Mouse (Mus musculus) CH12.LX (cell line): ENCODE results near the gene Dpysl5.

Source experiments
- CTCF ChIP-seq, 2 experiments: IDR thresholded peaks in 1 of 2; conservative IDR thresholded peaks in 1 of 2; 2 replicates each; pipeline ENCODE4 v1.5.1; 2011 to 2012; ENCODE audit warnings: low read depth in 2 of 2, low read length in 2 of 2, improper control_type of control experiment in 1 of 2, inconsistent platforms in 1 of 2, mild to moderate bottlenecking in 1 of 2, moderate library complexity in 1 of 2
- GABPA ChIP-seq: IDR thresholded peaks from 2 replicates; pipeline ENCODE4 v1.6.1; 2012; ENCODE audit warnings: low read depth, low read length, improper control_type of control experiment, inconsistent platforms; ENCODE audit not compliant: insufficient replicate concordance
- POLR2AphosphoS2 ChIP-seq: IDR thresholded peaks from 2 replicates; pipeline ENCODE4 v1.6.1; 2011; ENCODE audit warnings: low read depth, low read length, improper control_type of control experiment
- TCF12 ChIP-seq: IDR thresholded peaks from 2 replicates; pipeline ENCODE4 v1.6.1; 2014; ENCODE audit warnings: low read depth, mild to moderate bottlenecking, inconsistent platforms, low read length, improper control_type of control experiment
- ZC3H11A ChIP-seq: IDR thresholded peaks from 2 replicates; pipeline ENCODE4 v1.6.1; 2012; ENCODE audit warnings: low read depth, mild to moderate bottlenecking, inconsistent platforms, low read length, improper control_type of control experiment

GRCm38 (mm10) chr5:30839731-30840130 lies 128.4 kb downstream of the Dpysl5 start:
- TF ChIP-seq GABPA: no peak
- no peak for TF ChIP-seq TCF12
- no peak for TF ChIP-seq CTCF (conservative IDR thresholded peaks at IDR 0.05 in 1 of 2, IDR thresholded peaks at IDR 0.05 in 1 of 2; ENCODE audit: low read depth in 2 of 2, low read length in 2 of 2)
- no peak for TF ChIP-seq ZC3H11A
- no peak for TF ChIP-seq POLR2AphosphoS2
